Mouse (Mus musculus) embryonic facial prominence, embryonic 14.5 days (tissue): ENCODE measurements at regions not wholly inside any gene's neighbourhood (a gene's known extent, or its start where the extent isn't known, plus 50 kb on each side); places are given as distances from the start of the nearest gene placed in this dataset.
A peak's percentile ranks its signal among the peaks of the same experiment; 100 is the strongest.

Experiments used
- ATAC-seq: fragments of 200-750 bp; cut with Nextera tagmentation; 2 replicates; pipeline ENCODE4 v1.8.0; 2017; ENCODE audit warnings: low read depth, moderate number of reproducible peaks, moderate TSS enrichment
- DNase-seq: peaks from one replicate; pipeline ENCODE4 v3.0.0-alpha.2; 2015; ENCODE audit warnings: low spot score
- H3K27ac ChIP-seq: fragments of 300-500 bp; sonication (generic); replicated peaks from 2 replicates; pipeline ENCODE4 v1.5.1; 2014; ENCODE audit warnings: low read depth, mild to moderate bottlenecking, low read length, moderate library complexity
- H3K27me3 ChIP-seq: fragments of 300-500 bp; sonication (generic); replicated peaks from 2 replicates; pipeline ENCODE4 v1.6.1; 2014; ENCODE audit warnings: low read length; ENCODE audit not compliant: control insufficient read depth, insufficient read depth
- H3K36me3 ChIP-seq: fragments of 300-500 bp; sonication (generic); 2 replicates; pipeline ENCODE4 v1.6.1; 2014; ENCODE audit warnings: low read length, mixed read lengths; ENCODE audit not compliant: control insufficient read depth, insufficient read depth
- H3K4me1 ChIP-seq: fragments of 300-500 bp; sonication (generic); 2 replicates; pipeline ENCODE4 v1.6.1; 2014; ENCODE audit warnings: antibody characterized with exemption, low read length; ENCODE audit not compliant: control insufficient read depth, insufficient read depth
- H3K4me2 ChIP-seq: fragments of 300-500 bp; sonication (generic); 2 replicates; pipeline ENCODE4 v1.6.1; 2014; ENCODE audit warnings: low read depth, mild to moderate bottlenecking, low read length, moderate library complexity, mixed read lengths
- H3K4me3 ChIP-seq: fragments of 300-500 bp; sonication (generic); 2 replicates; pipeline ENCODE4 v1.5.1; 2014; ENCODE audit warnings: low read depth, mild to moderate bottlenecking, low read length
- H3K9ac ChIP-seq: fragments of 300-500 bp; sonication (generic); 2 replicates; pipeline ENCODE4 v1.6.1; 2014; ENCODE audit warnings: low read depth, mild to moderate bottlenecking, low read length, moderate library complexity, mixed read lengths
- H3K9me3 ChIP-seq: fragments of 300-500 bp; sonication (generic); 2 replicates; pipeline ENCODE4 v1.6.1; 2016; ENCODE audit warnings: low read length; ENCODE audit not compliant: control insufficient read depth
- WGBS: fragments of 180-500 bp; shearing (Covaris S2); extraction: QIAGEN DNeasy Blood & Tissue Kit; methylation state at CpG from one replicate; pipeline ENCODE4 v1.1.7; 2014; 5-methylcytosine and 5-hydroxymethylcytosine counted together

DNA sequence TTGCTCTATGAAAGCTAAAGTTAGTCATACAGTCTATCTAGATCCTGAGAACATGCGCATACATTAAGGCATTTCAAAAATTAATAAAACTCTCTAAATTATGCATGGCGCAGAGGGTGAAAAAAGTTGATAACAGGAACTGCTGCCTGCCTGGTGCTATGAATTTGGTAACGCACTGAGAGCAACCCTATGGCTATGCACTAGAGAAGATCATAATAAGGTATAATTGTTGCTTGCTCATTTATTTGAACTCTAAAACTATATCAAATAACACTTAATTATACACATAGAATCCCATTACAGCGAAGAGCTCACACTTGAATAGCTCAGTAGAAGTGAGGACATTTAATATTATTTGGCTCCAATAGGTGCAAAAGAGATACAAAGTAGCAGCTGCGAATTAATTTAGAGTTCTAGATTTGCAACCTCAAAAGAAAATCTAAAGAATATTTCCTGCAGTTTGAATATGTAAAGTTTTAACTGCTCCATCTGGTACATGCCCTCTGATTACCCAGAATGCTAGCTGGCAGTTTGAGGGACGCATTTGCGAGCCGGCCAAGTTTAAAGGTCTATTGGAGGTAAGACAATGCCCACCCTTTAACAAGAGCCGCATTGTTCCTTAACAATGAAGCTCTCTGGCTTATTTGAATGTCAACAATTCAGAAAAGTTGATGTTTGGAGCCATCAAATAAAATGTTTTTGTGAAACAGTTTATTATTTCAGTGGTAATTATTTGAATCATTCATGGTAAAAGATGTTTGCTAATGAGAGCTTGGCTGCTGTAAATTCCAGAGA, 56.0 kb upstream of the Fbxl4 start:
- Histone ChIP-seq H3K9me3 (peaks cover 6% of the 10 kb centered on the region), H3K4me1 (no peaks in the 10 kb centered on the region), H3K27me3 (no peaks in the 10 kb centered on the region), H3K4me3 (no peak overlapping the region), H3K27ac (no peak overlapping the region), H3K4me2 (no peak overlapping the region), H3K9ac (no peak overlapping the region), H3K36me3 (no peaks in the 10 kb centered on the region)
- 76% methylated on average over 9 of the region's 9 CpGs for WGBS
- ATAC-seq (no peak), DNase-seq (peak; percentile 16)

DNA sequence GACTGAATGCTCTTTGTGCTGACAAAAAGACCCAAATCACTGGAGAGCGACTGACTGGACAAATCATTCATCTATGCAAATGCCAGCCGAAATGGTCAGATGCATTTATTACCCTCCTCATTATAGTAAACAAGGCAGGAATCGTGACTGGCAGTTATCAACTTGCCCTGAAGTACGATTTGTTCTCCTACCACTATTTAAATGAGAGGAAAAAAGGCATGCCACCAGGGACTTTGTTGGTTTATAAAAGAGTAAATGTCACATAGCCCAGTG, 55.5 kb upstream of the Fbxl4 start:
- H3K27ac ChIP-seq, result no peak overlapping the region
- no peaks in the 10 kb centered on the region for H3K27me3 ChIP-seq
- no peak overlapping the region for H3K4me3 ChIP-seq
- no peak overlapping the region for H3K4me2 ChIP-seq
- WGBS, result 69% methylated on average over 4 of the region's 4 CpGs
- no peak overlapping the region for H3K9ac ChIP-seq
- DNase-seq (no peak), ATAC-seq (no peak)
- H3K9me3 ChIP-seq, result peaks cover 6% of the 10 kb centered on the region
- H3K4me1 ChIP-seq, result no peaks in the 10 kb centered on the region
- no peaks in the 10 kb centered on the region for H3K36me3 ChIP-seq

DNA sequence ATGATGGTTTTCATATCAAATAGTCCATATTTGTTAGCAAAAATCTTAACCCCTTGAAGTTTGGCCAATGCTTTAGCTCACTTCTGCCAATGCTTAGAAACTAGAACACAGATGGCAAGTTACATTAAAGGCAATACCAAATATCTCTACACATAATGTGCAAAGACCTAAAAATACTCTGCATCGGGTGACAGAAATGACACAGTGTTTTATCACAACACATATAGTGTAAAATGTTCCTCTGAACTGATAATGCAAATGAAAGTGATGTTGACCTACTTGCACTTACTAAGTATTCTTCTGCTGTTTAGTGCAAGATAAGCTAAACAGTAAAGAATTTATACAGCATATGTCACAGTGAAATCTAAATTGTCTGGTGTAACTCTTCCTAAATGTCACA, 55.1 kb upstream of the Fbxl4 start:
- 90% methylated on average over 1 of the region's 1 CpGs for WGBS

More for the DNA sequence above, 55.1 kb upstream of the Fbxl4 start:
- H3K9me3 ChIP-seq, result peaks cover 6% of the 10 kb centered on the region
- no peak overlapping the region for H3K27ac ChIP-seq
- no peaks in the 10 kb centered on the region for H3K27me3 ChIP-seq
- no peak overlapping the region for H3K4me3 ChIP-seq
- H3K9ac ChIP-seq, result no peak overlapping the region
- no peak for DNase-seq
- no peak overlapping the region for H3K4me2 ChIP-seq
- H3K36me3 ChIP-seq, result no peaks in the 10 kb centered on the region
- H3K4me1 ChIP-seq, result no peaks in the 10 kb centered on the region
- ATAC-seq, result no peak
